Mouse (Mus musculus) neural tube, embryonic 12.5 days (tissue): ENCODE data around the gene Tmtc1. TPM values are rescaled to one million over a fixed set of nuclear protein-coding genes. Genes with fewer than 3 reads are reported as not detected.
A peak's percentile ranks its signal among the peaks of the same experiment; 100 is the strongest.

Source experiments
- ATAC-seq: fragments of 200-750 bp; cut with Nextera tagmentation; 2 replicates; pipeline ENCODE4 v1.8.0; 2017; ENCODE audit warnings: low read depth, mild to moderate bottlenecking, moderate TSS enrichment, moderate library complexity; ENCODE audit not compliant: low FRiP score
- H3K27ac ChIP-seq: fragments of 300-500 bp; sonication (generic); 2 replicates; pipeline ENCODE4 v1.5.1; 2016
- H3K27me3 ChIP-seq: fragments of 300-500 bp; sonication (generic); replicated peaks from 2 replicates; pipeline ENCODE4 v1.6.1; 2016; ENCODE audit warnings: mild to moderate bottlenecking
- H3K36me3 ChIP-seq: fragments of 300-500 bp; sonication (generic); 2 replicates; pipeline ENCODE4 v1.6.1; 2016; ENCODE audit warnings: mild to moderate bottlenecking
- H3K4me1 ChIP-seq: fragments of 300-500 bp; sonication (generic); 2 replicates; pipeline ENCODE4 v1.6.1; 2016
- H3K4me2 ChIP-seq: fragments of 300-500 bp; sonication (generic); replicated peaks from 2 replicates; pipeline ENCODE4 v1.6.1; 2016; ENCODE audit warnings: mild to moderate bottlenecking
- H3K4me3 ChIP-seq: fragments of 300-500 bp; sonication (generic); 2 replicates; pipeline ENCODE4 v1.5.1; 2016
- H3K9ac ChIP-seq: fragments of 300-500 bp; sonication (generic); 2 replicates; pipeline ENCODE4 v1.6.1; 2016; ENCODE audit warnings: mild to moderate bottlenecking
- H3K9me3 ChIP-seq: fragments of 300-500 bp; sonication (generic); 2 replicates; pipeline ENCODE4 v1.6.1; 2016; ENCODE audit warnings: mild to moderate bottlenecking
- WGBS: fragments of 180-500 bp; shearing (Covaris S2); methylation state at CpG from one replicate; pipeline ENCODE4 v1.1.7; 2016; 5-methylcytosine and 5-hydroxymethylcytosine counted together
- polyA plus RNA-seq: library from polyadenylated mRNA; unstranded; fragments of >200 nt; fragmentation: Nextera tagmentation; extraction: Ambion mirVana; gene quantifications from 2 replicates; pipeline ENCODE4 v1.2.1, GENCODE M21; 2016

Tmtc1 gene
- polyA plus RNA-seq, 1 experiment from 2014 or later: 2.3 TPM

GRCm38 (mm10) chr6:148406792-148407490, 37.2 kb downstream of the Tmtc1 start:
- Histone ChIP-seq H3K9ac (no peak overlapping the region), H3K4me1 (no peaks in the 10 kb centered on the region), H3K9me3 (no peaks in the 10 kb centered on the region), H3K4me3 (no peak overlapping the region), H3K27me3 (no peaks in the 10 kb centered on the region), H3K36me3 (no peaks in the 10 kb centered on the region), H3K27ac (no peak overlapping the region), H3K4me2 (no peak overlapping the region)
- no peak for ATAC-seq
- WGBS: 65% methylated on average over 2 of the region's 2 CpGs

- H3K36me3 ChIP-seq: no peaks in the 10 kb centered on the region
- no peak overlapping the region for H3K4me2 ChIP-seq
- H3K27me3 ChIP-seq: no peaks in the 10 kb centered on the region
- no peak for ATAC-seq
- no peak overlapping the region for H3K27ac ChIP-seq
- H3K9ac ChIP-seq: no peak overlapping the region
- 81% methylated on average over 2 of the region's 2 CpGs for WGBS
- H3K4me3 ChIP-seq: no peak overlapping the region
- H3K4me1 ChIP-seq: no peaks in the 10 kb centered on the region
- no peaks in the 10 kb centered on the region for H3K9me3 ChIP-seq
Observed at GRCm38 (mm10) chr6:148405599-148405998, 38.6 kb downstream of the Tmtc1 start.

GRCm38 (mm10) chr6:148404500-148404899, 39.7 kb downstream of the Tmtc1 start:
- H3K4me2 ChIP-seq: no peak overlapping the region
- no peaks in the 10 kb centered on the region for H3K36me3 ChIP-seq
- H3K27ac ChIP-seq: no peak overlapping the region
- no peaks in the 10 kb centered on the region for H3K27me3 ChIP-seq
- no peaks in the 10 kb centered on the region for H3K4me1 ChIP-seq
- H3K4me3 ChIP-seq: no peak overlapping the region
- no peaks in the 10 kb centered on the region for H3K9me3 ChIP-seq
- no peak for ATAC-seq
- H3K9ac ChIP-seq: no peak overlapping the region
- 52% methylated on average over 1 of the region's 1 CpGs for WGBS

GRCm38 (mm10) chr6:148403761-148404160, 40.4 kb downstream of the Tmtc1 start:
- no peaks in the 10 kb centered on the region for H3K36me3 ChIP-seq
- no peak overlapping the region for H3K27ac ChIP-seq
- H3K27me3 ChIP-seq: no peaks in the 10 kb centered on the region
- no peak overlapping the region for H3K4me2 ChIP-seq
- H3K4me1 ChIP-seq: no peaks in the 10 kb centered on the region
- H3K9ac ChIP-seq: no peak overlapping the region
- no peak for ATAC-seq
- WGBS: 75% methylated on average over 3 of the region's 3 CpGs
- no peak overlapping the region for H3K4me3 ChIP-seq
- no peaks in the 10 kb centered on the region for H3K9me3 ChIP-seq

GRCm38 (mm10) chr6:148401031-148401430, 43.2 kb downstream of the Tmtc1 start:
- WGBS: 90% methylated on average over 6 of the region's 6 CpGs
- Histone ChIP-seq H3K4me1 (no peaks in the 10 kb centered on the region), H3K27ac (no peak overlapping the region), H3K4me3 (no peak overlapping the region), H3K4me2 (no peak overlapping the region), H3K9me3 (no peaks in the 10 kb centered on the region), H3K27me3 (no peaks in the 10 kb centered on the region), H3K9ac (no peak overlapping the region), H3K36me3 (no peaks in the 10 kb centered on the region)
- ATAC-seq: no peak

GRCm38 (mm10) chr6:148399541-148399940, 44.6 kb downstream of the Tmtc1 start:
- Histone ChIP-seq H3K9ac (no peak overlapping the region), H3K27me3 (no peaks in the 10 kb centered on the region), H3K4me2 (no peak overlapping the region), H3K4me1 (no peaks in the 10 kb centered on the region), H3K36me3 (no peaks in the 10 kb centered on the region), H3K4me3 (no peak overlapping the region), H3K27ac (no peak overlapping the region), H3K9me3 (no peaks in the 10 kb centered on the region)
- ATAC-seq: no peak
- WGBS: 100% methylated on average over 2 of the region's 2 CpGs

GRCm38 (mm10) chr6:148398888-148399287, 45.3 kb downstream of the Tmtc1 start:
- H3K4me2 ChIP-seq: no peak overlapping the region
- no peaks in the 10 kb centered on the region for H3K4me1 ChIP-seq
- H3K4me3 ChIP-seq: no peak overlapping the region
- H3K36me3 ChIP-seq: no peaks in the 10 kb centered on the region
- ATAC-seq: no peak
- no peaks in the 10 kb centered on the region for H3K9me3 ChIP-seq
- WGBS: 85% methylated on average over 2 of the region's 2 CpGs
- H3K27ac ChIP-seq: no peak overlapping the region
- no peaks in the 10 kb centered on the region for H3K27me3 ChIP-seq
- no peak overlapping the region for H3K9ac ChIP-seq

- 65% methylated on average over 5 of the region's 5 CpGs for WGBS
Observed at GRCm38 (mm10) chr6:148397270-148397669, 46.9 kb downstream of the Tmtc1 start.

GRCm38 (mm10) chr6:148395272-148395671, 48.9 kb downstream of the Tmtc1 start:
- 89% methylated on average over 3 of the region's 3 CpGs for WGBS
- ATAC-seq: no peak
- peaks cover 19% of the 10 kb centered on the region for H3K4me1 ChIP-seq

More at GRCm38 (mm10) chr6:148397270-148397669, 46.9 kb downstream of the Tmtc1 start:
- no peak overlapping the region for H3K4me3 ChIP-seq
- no peak overlapping the region for H3K4me2 ChIP-seq
- no peak overlapping the region for H3K9ac ChIP-seq
- H3K9me3 ChIP-seq: no peaks in the 10 kb centered on the region
- peaks cover 10% of the 10 kb centered on the region for H3K4me1 ChIP-seq
- no peak for ATAC-seq
- H3K36me3 ChIP-seq: no peaks in the 10 kb centered on the region
- H3K27ac ChIP-seq: no peak overlapping the region
- no peaks in the 10 kb centered on the region for H3K27me3 ChIP-seq

GRCm38 (mm10) chr6:148394294-148394693, 49.9 kb downstream of the Tmtc1 start:
- Histone ChIP-seq H3K4me2 (no peak overlapping the region), H3K27ac (no peak overlapping the region), H3K4me1 (peaks cover 26% of the 10 kb centered on the region), H3K36me3 (no peaks in the 10 kb centered on the region), H3K27me3 (no peaks in the 10 kb centered on the region), H3K9ac (no peak overlapping the region), H3K4me3 (no peak overlapping the region), H3K9me3 (no peaks in the 10 kb centered on the region)
- no peak for ATAC-seq
- 86% methylated on average over 3 of the region's 3 CpGs for WGBS

More at GRCm38 (mm10) chr6:148395272-148395671, 48.9 kb downstream of the Tmtc1 start:
- no peaks in the 10 kb centered on the region for H3K9me3 ChIP-seq
- no peak overlapping the region for H3K27ac ChIP-seq
- H3K36me3 ChIP-seq: no peaks in the 10 kb centered on the region
- H3K9ac ChIP-seq: no peak overlapping the region
- no peak overlapping the region for H3K4me3 ChIP-seq
- no peak overlapping the region for H3K4me2 ChIP-seq
- no peaks in the 10 kb centered on the region for H3K27me3 ChIP-seq

- WGBS: 13% methylated on average over 10 of the region's 10 CpGs
- no peak overlapping the region for H3K4me3 ChIP-seq
- no peak overlapping the region for H3K27ac ChIP-seq
- H3K9me3 ChIP-seq: no peaks in the 10 kb centered on the region
- peak overlapping the region; percentile 35; the same call in 1 of the 2 replicates for H3K4me2 ChIP-seq
- H3K4me1 ChIP-seq: peaks cover 26% of the 10 kb centered on the region
- no peaks in the 10 kb centered on the region for H3K36me3 ChIP-seq
- H3K9ac ChIP-seq: no peak overlapping the region
- ATAC-seq: peak; percentile 68
- H3K27me3 ChIP-seq: no peaks in the 10 kb centered on the region
Observed at GRCm38 (mm10) chr6:148392147-148392546, 52.0 kb downstream of the Tmtc1 start.

- ATAC-seq: no peak
- Histone ChIP-seq H3K4me2 (no peak overlapping the region), H3K36me3 (no peaks in the 10 kb centered on the region), H3K4me3 (no peak overlapping the region), H3K27me3 (no peaks in the 10 kb centered on the region), H3K9ac (no peak overlapping the region), H3K4me1 (peaks cover 26% of the 10 kb centered on the region), H3K27ac (no peak overlapping the region), H3K9me3 (no peaks in the 10 kb centered on the region)
- 77% methylated on average over 7 of the region's 7 CpGs for WGBS
Observed at GRCm38 (mm10) chr6:148391286-148391685, 52.9 kb downstream of the Tmtc1 start.

- H3K27ac ChIP-seq: no peak overlapping the region
- H3K9ac ChIP-seq: no peak overlapping the region
- WGBS: 52% methylated on average over 4 of the region's 4 CpGs
- peaks cover 26% of the 10 kb centered on the region for H3K4me1 ChIP-seq
- H3K9me3 ChIP-seq: no peaks in the 10 kb centered on the region
- H3K27me3 ChIP-seq: no peaks in the 10 kb centered on the region
- H3K4me2 ChIP-seq: no peak overlapping the region
- no peak overlapping the region for H3K4me3 ChIP-seq
- H3K36me3 ChIP-seq: no peaks in the 10 kb centered on the region
- ATAC-seq: no peak
Observed at GRCm38 (mm10) chr6:148390630-148391276, 53.4 kb downstream of the Tmtc1 start.
